Comparison of ENCODE assay signal across 9 mouse cellular contexts in the genomic region with DNA sequence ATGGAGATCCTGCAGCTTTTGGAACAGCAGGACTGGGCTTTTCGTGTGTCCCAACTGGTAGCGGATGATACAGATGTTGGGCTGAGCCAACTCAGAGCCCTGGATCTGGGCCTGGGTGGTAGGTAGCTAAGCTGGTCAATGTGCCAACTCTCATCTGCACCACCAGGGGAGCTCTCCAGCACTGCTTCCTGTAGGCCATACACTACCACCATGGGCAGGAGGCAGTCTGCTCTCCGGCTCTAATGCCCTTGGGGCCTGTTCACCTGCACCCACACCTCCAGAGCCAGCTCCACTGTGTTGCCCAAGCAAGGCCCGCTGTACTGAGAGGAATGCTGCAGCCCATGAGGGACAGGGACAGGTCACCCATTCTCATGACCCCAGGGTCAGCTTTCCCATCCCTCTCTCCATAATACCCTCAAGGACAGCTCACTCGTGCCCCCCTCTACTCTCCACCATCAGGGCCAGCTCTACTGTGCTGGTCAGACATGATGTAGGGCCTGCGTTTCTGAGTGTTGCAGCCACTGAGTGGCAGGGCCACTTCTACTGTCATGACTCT. TPM values are rescaled to one million over a fixed set of nuclear protein-coding genes. Genes with fewer than 3 reads are reported as not detected.
DNase-seq lines count a peak whose midpoint lies in the region; ATAC-seq and TF ChIP-seq lines count a peak whose summit lies in the region.
"Had no signal": no experiment of that assay in that cellular context is flagged by ENCODE, and none has a peak within 500 bp of the region (broad histone marks: within the 10 kb centered on the region; RNA-seq: fewer than 3 reads in every experiment).

No protein-coding gene starts in this region.

- no peak for DNase-seq in forebrain, postnatal 0 days
- DNase-seq in forebrain, embryonic 14.5 days (ENCODE audit: low spot score), result no peak
- no peak for DNase-seq in midbrain, embryonic 10.5 days (ENCODE audit: low spot score)
- peak; percentile 30 for DNase-seq in thymus, postnatal 0 days (ENCODE audit: low spot score)
- no peak for DNase-seq in gastrocnemius, postnatal 25 days

- TF ChIP-seq CTCF in forebrain, postnatal 0 days (IDR thresholded peaks at IDR 0.05; ENCODE audit: low read depth), result peak; percentile 29; the same call in 1 of the 2 replicates

- 94% methylated on average over 6 of the region's 6 CpGs for WGBS in forebrain, postnatal 0 days
- WGBS in forebrain, embryonic 14.5 days, result 96% methylated on average over 6 of the region's 6 CpGs
- 92% methylated on average over 6 of the region's 6 CpGs for whole genome bisulfite sequencing in midbrain, embryonic 15.5 days
- 93% methylated on average over 6 of the region's 6 CpGs for WGBS in midbrain, embryonic 10.5 days
- WGBS in intestine, embryonic 16.5 days, result 88% methylated on average over 6 of the region's 6 CpGs

- no peaks in the 10 kb centered on the region for H3K4me1 ChIP-seq in forebrain, postnatal 0 days (ENCODE audit: insufficient read depth)
- no peaks in the 10 kb centered on the region for H3K4me1 ChIP-seq in forebrain, embryonic 14.5 days (ENCODE audit: control insufficient read depth, insufficient read depth, low read length)
- H3K4me1 ChIP-seq in midbrain, embryonic 15.5 days, result no peaks in the 10 kb centered on the region
- no peaks in the 10 kb centered on the region for H3K4me1 ChIP-seq in midbrain, embryonic 10.5 days
- H3K4me1 ChIP-seq in intestine, embryonic 16.5 days (ENCODE audit: control insufficient read depth, insufficient read depth, low read length), result no peaks in the 10 kb centered on the region

- H3K9me3 ChIP-seq in forebrain, postnatal 0 days (ENCODE audit: low read length), result no peaks in the 10 kb centered on the region
- no peaks in the 10 kb centered on the region for H3K9me3 ChIP-seq in forebrain, embryonic 14.5 days (replicated peaks; ENCODE audit: control insufficient read depth, low read length)
- H3K9me3 ChIP-seq in midbrain, embryonic 15.5 days, result no peaks in the 10 kb centered on the region
- H3K9me3 ChIP-seq in midbrain, embryonic 10.5 days (replicated peaks), result no peaks in the 10 kb centered on the region
- no peaks in the 10 kb centered on the region for H3K9me3 ChIP-seq in intestine, embryonic 16.5 days (ENCODE audit: control insufficient read depth, low read length)

- no peak overlapping the region for H3K9ac ChIP-seq in forebrain, postnatal 0 days
- H3K9ac ChIP-seq in forebrain, embryonic 14.5 days (ENCODE audit: low read length), result no peak overlapping the region
- no peak overlapping the region for H3K9ac ChIP-seq in midbrain, embryonic 15.5 days
- no peak overlapping the region for H3K9ac ChIP-seq in intestine, embryonic 16.5 days (ENCODE audit: low read depth, low read length)

- H3K4me3 ChIP-seq in forebrain, postnatal 0 days (ENCODE audit: low read depth, low read length), result no peak overlapping the region
- no peak overlapping the region for H3K4me3 ChIP-seq in forebrain, embryonic 14.5 days (ENCODE audit: low read depth, low read length)
- H3K4me3 ChIP-seq in midbrain, embryonic 15.5 days, result no peak overlapping the region
- no peak overlapping the region for H3K4me3 ChIP-seq in midbrain, embryonic 10.5 days
- no peak overlapping the region for H3K4me3 ChIP-seq in intestine, embryonic 16.5 days (ENCODE audit: low read length)
- H3K4me3 ChIP-seq: erythroblast, embryonic 14.5 days had no signal

- no peak for ATAC-seq in forebrain, postnatal 0 days
- ATAC-seq in forebrain, embryonic 14.5 days, result no peak
- ATAC-seq in midbrain, embryonic 15.5 days (replicated peaks), result 0 out of 2 replicates have a peak, but pooled peaks have one; percentile 42
- ATAC-seq in intestine, embryonic 16.5 days, result peak; percentile 32; the same call in 1 of the 2 replicates
- ATAC-seq in inflammation-experienced regulatory T-cells, adult 6 months, result no peak

- H3K4me2 ChIP-seq in forebrain, postnatal 0 days (ENCODE audit: low read depth), result no peak overlapping the region
- no peak overlapping the region for H3K4me2 ChIP-seq in forebrain, embryonic 14.5 days (ENCODE audit: low read length)
- H3K4me2 ChIP-seq in midbrain, embryonic 15.5 days, result no peak overlapping the region
- no peak overlapping the region for H3K4me2 ChIP-seq in intestine, embryonic 16.5 days (ENCODE audit: low read depth, low read length)

- H3K27ac ChIP-seq in forebrain, postnatal 0 days (ENCODE audit: low read depth, low read length), result no peak overlapping the region
- H3K27ac ChIP-seq in forebrain, embryonic 14.5 days (ENCODE audit: low read depth, low read length), result no peak overlapping the region
- no peak overlapping the region for H3K27ac ChIP-seq in midbrain, embryonic 15.5 days
- H3K27ac ChIP-seq in midbrain, embryonic 10.5 days (replicated peaks), result no peak overlapping the region
- H3K27ac ChIP-seq in intestine, embryonic 16.5 days (ENCODE audit: low read length), result no peak overlapping the region

- no peaks in the 10 kb centered on the region for H3K27me3 ChIP-seq in forebrain, postnatal 0 days (ENCODE audit: insufficient read depth, low read length)
- H3K27me3 ChIP-seq in forebrain, embryonic 14.5 days (replicated peaks; ENCODE audit: control insufficient read depth, insufficient read depth, low read length), result no peaks in the 10 kb centered on the region
- H3K27me3 ChIP-seq in midbrain, embryonic 15.5 days (replicated peaks), result no peaks in the 10 kb centered on the region
- H3K27me3 ChIP-seq in midbrain, embryonic 10.5 days (ENCODE audit: low read depth, poor library complexity, severe bottlenecking), result no peaks in the 10 kb centered on the region
- no peaks in the 10 kb centered on the region for H3K27me3 ChIP-seq in intestine, embryonic 16.5 days (replicated peaks; ENCODE audit: control insufficient read depth, insufficient read depth, low read length)

- H3K36me3 ChIP-seq in forebrain, postnatal 0 days (ENCODE audit: insufficient read depth), result peaks cover 41% of the 10 kb centered on the region
- H3K36me3 ChIP-seq in forebrain, embryonic 14.5 days (ENCODE audit: control insufficient read depth, insufficient read depth, low read length), result peaks cover 52% of the 10 kb centered on the region
- H3K36me3 ChIP-seq in midbrain, embryonic 15.5 days (replicated peaks), result peaks cover 8% of the 10 kb centered on the region
- H3K36me3 ChIP-seq in midbrain, embryonic 10.5 days, result peaks cover 63% of the 10 kb centered on the region
- H3K36me3 ChIP-seq in intestine, embryonic 16.5 days (ENCODE audit: control insufficient read depth, insufficient read depth, low read length), result peaks cover 2% of the 10 kb centered on the region; the same call in 1 of the 2 replicates

RNA-seq across cellular contexts. Expression of a gene that starts 7.0 kb away (rescaled TPM):
- total RNA-seq in forebrain, postnatal 0 days (2014; rRNA removed), result 91.1 and 108 TPM in 2 replicates
- polyA plus RNA-seq in forebrain, postnatal 0 days (2015; fragmentation: Nextera tagmentation; extraction: Ambion mirVana), result 93.5 and 95.4 TPM in 2 replicates
- 84.1 and 87.5 TPM in 2 replicates for polyA plus RNA-seq in forebrain, embryonic 14.5 days (2014; fragmentation: Nextera tagmentation; extraction: Ambion mirVana)
- 82.5 and 85.3 TPM in 2 replicates for polyA plus RNA-seq in midbrain, embryonic 15.5 days (2015; fragmentation: Nextera tagmentation; extraction: Ambion mirVana)
- 72.9 and 75.3 TPM in 2 replicates for polyA plus RNA-seq in midbrain, embryonic 10.5 days (2016; fragmentation: Nextera tagmentation; extraction: Ambion mirVana)
- 89.3 and 95.9 TPM in 2 replicates for polyA plus RNA-seq in intestine, embryonic 16.5 days (2015; fragmentation: Nextera tagmentation; extraction: Ambion mirVana)
- 75.7 and 75.9 TPM in 2 replicates for polyA plus RNA-seq in thymus, postnatal 0 days (2015; fragmentation: Nextera tagmentation; extraction: Ambion mirVana)
- 100 to 1,000 TPM in 2 of 3 experiments, 10 to 100 TPM in 1; 87.4 to 113 (median 101) TPM for polyA plus RNA-seq in inflammation-experienced regulatory T-cells, adult 6 months (2017; shearing (Covaris generic))
- 10 to 100 TPM; 12.6 to 12.7 TPM for total RNA-seq in gastrocnemius, postnatal 25 days (2021)

RNA-seq across cellular contexts. Expression of a gene that starts 59.3 kb away (rescaled TPM):
- total RNA-seq in forebrain, postnatal 0 days (2014; rRNA removed), result 23.5 and 24.8 TPM in 2 replicates
- polyA plus RNA-seq in forebrain, postnatal 0 days (2015; fragmentation: Nextera tagmentation; extraction: Ambion mirVana), result 9.0 and 13.3 TPM in 2 replicates
- 14.3 and 16.4 TPM in 2 replicates for polyA plus RNA-seq in forebrain, embryonic 14.5 days (2014; fragmentation: Nextera tagmentation; extraction: Ambion mirVana)
- polyA plus RNA-seq in midbrain, embryonic 15.5 days (2015; fragmentation: Nextera tagmentation; extraction: Ambion mirVana), result 20.0 and 21.4 TPM in 2 replicates
- 22.3 and 23.3 TPM in 2 replicates for polyA plus RNA-seq in midbrain, embryonic 10.5 days (2016; fragmentation: Nextera tagmentation; extraction: Ambion mirVana)
- 8.8 and 9.4 TPM in 2 replicates for polyA plus RNA-seq in intestine, embryonic 16.5 days (2015; fragmentation: Nextera tagmentation; extraction: Ambion mirVana)
- polyA plus RNA-seq in thymus, postnatal 0 days (2015; fragmentation: Nextera tagmentation; extraction: Ambion mirVana), result 23.1 and 26.3 TPM in 2 replicates
- polyA plus RNA-seq in inflammation-experienced regulatory T-cells, adult 6 months (2017; shearing (Covaris generic)), result 1 to 10 TPM; 5.7 to 8.9 (median 7.8) TPM
- total RNA-seq in gastrocnemius, postnatal 25 days (2021), result 10 to 100 TPM; 13.8 to 14.5 TPM

Comparison
In these comparisons a context has a peak if more than half of its experiments do, and no peak if none do; other contexts are left out.
1. ATAC-seq: peak in midbrain, embryonic 15.5 days (single experiment) and intestine, embryonic 16.5 days (single experiment); none in forebrain, postnatal 0 days (single experiment), forebrain, embryonic 14.5 days (single experiment) and inflammation-experienced regulatory T-cells, adult 6 months (single experiment).